Comparison of ENCODE assay signal across 10 mouse cellular contexts in genomic region chr13:44026321-44027255, GRCm38 (mm10).
DNase-seq lines count a peak whose midpoint lies in the region; ATAC-seq lines count a peak whose summit lies in the region.
"Had no signal": no experiment of that assay in that cellular context is flagged by ENCODE, and none has a peak within 500 bp of the region (broad histone marks: within the 10 kb centered on the region; RNA-seq: fewer than 3 reads in every experiment).

No protein-coding gene starts in this region.

- H3K36me3 ChIP-seq in hindbrain, embryonic 12.5 days, result no peaks in the 10 kb centered on the region
- no peaks in the 10 kb centered on the region for H3K36me3 ChIP-seq in hindbrain, embryonic 10.5 days
- no peaks in the 10 kb centered on the region for H3K36me3 ChIP-seq in forebrain, embryonic 10.5 days (replicated peaks)
- H3K36me3 ChIP-seq in hindbrain, embryonic 15.5 days, result no peaks in the 10 kb centered on the region
- H3K36me3 ChIP-seq in limb, embryonic 15.5 days, result no peaks in the 10 kb centered on the region

- DNase-seq in hindbrain, embryonic 10.5 days (ENCODE audit: low spot score), result no peak
- no peak for DNase-seq in forebrain, embryonic 10.5 days (ENCODE audit: extremely low spot score, low spot score)
- no peak for DNase-seq in gastrocnemius, postnatal 36 days
- DNase-seq in ovary, postnatal 10 days (ENCODE audit: low spot score), result no peak
- DNase-seq in layer of hippocampus, adult 8-10 months (ENCODE audit: low spot score in 2 of 2), result no peak

- H3K9me3 ChIP-seq in hindbrain, embryonic 12.5 days (replicated peaks), result no peaks in the 10 kb centered on the region
- no peaks in the 10 kb centered on the region for H3K9me3 ChIP-seq in hindbrain, embryonic 10.5 days
- no peaks in the 10 kb centered on the region for H3K9me3 ChIP-seq in forebrain, embryonic 10.5 days
- no peaks in the 10 kb centered on the region for H3K9me3 ChIP-seq in hindbrain, embryonic 15.5 days
- no peaks in the 10 kb centered on the region for H3K9me3 ChIP-seq in limb, embryonic 15.5 days

- H3K27me3 ChIP-seq in hindbrain, embryonic 12.5 days, result peaks cover 7% of the 10 kb centered on the region; the same call in 1 of the 2 replicates
- peaks cover 40% of the 10 kb centered on the region for H3K27me3 ChIP-seq in hindbrain, embryonic 10.5 days (ENCODE audit: insufficient read depth, poor library complexity, severe bottlenecking)
- H3K27me3 ChIP-seq in forebrain, embryonic 10.5 days (ENCODE audit: poor library complexity, severe bottlenecking), result peaks cover 42% of the 10 kb centered on the region
- H3K27me3 ChIP-seq in hindbrain, embryonic 15.5 days, result no peaks in the 10 kb centered on the region
- 0 out of 2 replicates have a peak, but pooled peaks cover 7% of the 10 kb centered on the region for H3K27me3 ChIP-seq in limb, embryonic 15.5 days
- H3K27me3 ChIP-seq: CH12.LX had no signal

- peaks cover 10% of the 10 kb centered on the region for H3K4me1 ChIP-seq in hindbrain, embryonic 12.5 days
- peaks cover 20% of the 10 kb centered on the region for H3K4me1 ChIP-seq in hindbrain, embryonic 10.5 days (replicated peaks)
- H3K4me1 ChIP-seq in forebrain, embryonic 10.5 days, result peaks cover 41% of the 10 kb centered on the region
- peaks cover 7% of the 10 kb centered on the region for H3K4me1 ChIP-seq in hindbrain, embryonic 15.5 days (replicated peaks)
- H3K4me1 ChIP-seq in limb, embryonic 15.5 days, result peaks cover 22% of the 10 kb centered on the region

- H3K4me2 ChIP-seq in hindbrain, embryonic 12.5 days (replicated peaks), result no peak overlapping the region
- H3K4me2 ChIP-seq in hindbrain, embryonic 15.5 days, result peak overlapping the region; percentile 21
- H3K4me2 ChIP-seq in limb, embryonic 15.5 days, result peak overlapping the region; percentile 30

- 0 out of 2 replicates have a peak overlapping the region, but pooled peaks have one; percentile 30 for H3K27ac ChIP-seq in hindbrain, embryonic 12.5 days
- H3K27ac ChIP-seq in hindbrain, embryonic 10.5 days, result no peak overlapping the region
- H3K27ac ChIP-seq in forebrain, embryonic 10.5 days, result peak overlapping the region; percentile 67
- no peak overlapping the region for H3K27ac ChIP-seq in hindbrain, embryonic 15.5 days (replicated peaks)
- H3K27ac ChIP-seq in limb, embryonic 15.5 days, result 0 out of 2 replicates have a peak overlapping the region, but pooled peaks have one; percentile 23
- H3K27ac ChIP-seq: macrophage had no signal

- no peak for ATAC-seq in hindbrain, embryonic 12.5 days (ENCODE audit: low FRiP score)
- ATAC-seq in hindbrain, embryonic 15.5 days (ENCODE audit: low FRiP score, low read depth), result no peak
- no peak for ATAC-seq in limb, embryonic 15.5 days (ENCODE audit: insufficient number of reproducible peaks, low FRiP score, low TSS enrichment, low read depth)

- no peak overlapping the region for H3K4me3 ChIP-seq in hindbrain, embryonic 12.5 days
- H3K4me3 ChIP-seq in hindbrain, embryonic 10.5 days, result no peak overlapping the region
- H3K4me3 ChIP-seq in forebrain, embryonic 10.5 days, result no peak overlapping the region; the same call in 1 of the 2 replicates
- H3K4me3 ChIP-seq in hindbrain, embryonic 15.5 days, result no peak overlapping the region
- H3K4me3 ChIP-seq in limb, embryonic 15.5 days, result peak overlapping the region; percentile 20

- WGBS in hindbrain, embryonic 12.5 days, result 66% methylated on average over 26 of the region's 26 CpGs
- WGBS in hindbrain, embryonic 10.5 days, result 77% methylated on average over 26 of the region's 26 CpGs
- 75% methylated on average over 26 of the region's 26 CpGs for WGBS in forebrain, embryonic 10.5 days
- WGBS in hindbrain, embryonic 15.5 days, result 48% methylated on average over 26 of the region's 26 CpGs
- WGBS in limb, embryonic 15.5 days, result 9% methylated on average over 26 of the region's 26 CpGs

- H3K9ac ChIP-seq in hindbrain, embryonic 12.5 days, result no peak overlapping the region
- H3K9ac ChIP-seq in hindbrain, embryonic 15.5 days, result no peak overlapping the region
- no peak overlapping the region for H3K9ac ChIP-seq in limb, embryonic 15.5 days

- intact Hi-C loops in gastrocnemius, postnatal 36 days (cut with DNase I), result no loop called here

Comparison
In these comparisons a context has a peak if more than half of its experiments do, and no peak if none do; other contexts are left out.
1. H3K27ac ChIP-seq: peak in hindbrain, embryonic 12.5 days (single experiment), forebrain, embryonic 10.5 days (single experiment) and limb, embryonic 15.5 days (single experiment); none in hindbrain, embryonic 10.5 days (single experiment) and hindbrain, embryonic 15.5 days (single experiment).